Mouse (Mus musculus): Measurements from ENCODE around the gene Zwilch. TPM values are rescaled to one million over a fixed set of nuclear protein-coding genes. Genes with fewer than 3 reads are reported as not detected.
"Not testable (repeated sequence)": the region's sequence is repeated elsewhere in the genome, so short reads cannot be mapped to it uniquely, and the experiment has no call there.

The Zwilch gene
- polyA plus RNA-seq, 1 experiment from 2014 or later: 19.5 TPM

- ATAC-seq (ENCODE audit: insufficient number of reproducible peaks, low FRiP score, low TSS enrichment, low read depth): no peak
Measured at GRCm38 (mm10) chr9:64202866-64203265, 30.0 kb upstream of the Zwilch start.

GRCm38 (mm10) chr9:64202331-64202730, 29.4 kb upstream of the Zwilch start:
- H3K4me1 ChIP-seq: no peaks in the 10 kb centered on the region
- no peak overlapping the region for H3K4me3 ChIP-seq (replicated peaks)
- H3K27me3 ChIP-seq: no peaks in the 10 kb centered on the region
- H3K36me3 ChIP-seq: peaks cover 19% of the 10 kb centered on the region
- H3K9me3 ChIP-seq (replicated peaks): no peaks in the 10 kb centered on the region
- H3K9ac ChIP-seq: no peak overlapping the region
- peak overlapping the region; percentile 63 for H3K27ac ChIP-seq (replicated peaks)
- no peak overlapping the region for H3K4me2 ChIP-seq (replicated peaks)
- ATAC-seq (ENCODE audit: insufficient number of reproducible peaks, low FRiP score, low TSS enrichment, low read depth): no peak

More at GRCm38 (mm10) chr9:64202866-64203265, 30.0 kb upstream of the Zwilch start:
- no peak overlapping the region for H3K9ac ChIP-seq
- H3K4me2 ChIP-seq (replicated peaks): no peak overlapping the region
- no peaks in the 10 kb centered on the region for H3K4me1 ChIP-seq
- peaks cover 18% of the 10 kb centered on the region for H3K36me3 ChIP-seq
- no peak overlapping the region for H3K4me3 ChIP-seq (replicated peaks)
- peak overlapping the region; percentile 63; the same call in 1 of the 2 replicates for H3K27ac ChIP-seq (replicated peaks)
- H3K9me3 ChIP-seq (replicated peaks): no peaks in the 10 kb centered on the region
- no peaks in the 10 kb centered on the region for H3K27me3 ChIP-seq

- H3K27ac ChIP-seq (replicated peaks): no peak overlapping the region
- no peak overlapping the region for H3K4me2 ChIP-seq (replicated peaks)
- ATAC-seq (ENCODE audit: insufficient number of reproducible peaks, low FRiP score, low TSS enrichment, low read depth): no peak
- H3K9ac ChIP-seq: no peak overlapping the region
- H3K27me3 ChIP-seq: no peaks in the 10 kb centered on the region
- H3K4me1 ChIP-seq: no peaks in the 10 kb centered on the region
- WGBS: 70% methylated on average over 2 of the region's 2 CpGs
- H3K9me3 ChIP-seq (replicated peaks): no peaks in the 10 kb centered on the region
- no peak overlapping the region for H3K4me3 ChIP-seq (replicated peaks)
- peaks cover 21% of the 10 kb centered on the region for H3K36me3 ChIP-seq
Measured at GRCm38 (mm10) chr9:64199897-64200296, 27.0 kb upstream of the Zwilch start.

GRCm38 (mm10) chr9:64198763-64199418, 26.0 kb upstream of the Zwilch start:
- H3K9ac ChIP-seq; ATAC-seq (ENCODE audit: insufficient number of reproducible peaks, low FRiP score, low TSS enrichment, low read depth); H3K4me3 ChIP-seq (replicated peaks); H3K27ac ChIP-seq (replicated peaks); H3K4me1 ChIP-seq; H3K27me3 ChIP-seq; H3K9me3 ChIP-seq (replicated peaks); H3K4me2 ChIP-seq (replicated peaks): not testable (repeated sequence)
- peaks cover 16% of the 10 kb centered on the region for H3K36me3 ChIP-seq
- 87% methylated on average over 7 of the region's 7 CpGs for WGBS

DNA sequence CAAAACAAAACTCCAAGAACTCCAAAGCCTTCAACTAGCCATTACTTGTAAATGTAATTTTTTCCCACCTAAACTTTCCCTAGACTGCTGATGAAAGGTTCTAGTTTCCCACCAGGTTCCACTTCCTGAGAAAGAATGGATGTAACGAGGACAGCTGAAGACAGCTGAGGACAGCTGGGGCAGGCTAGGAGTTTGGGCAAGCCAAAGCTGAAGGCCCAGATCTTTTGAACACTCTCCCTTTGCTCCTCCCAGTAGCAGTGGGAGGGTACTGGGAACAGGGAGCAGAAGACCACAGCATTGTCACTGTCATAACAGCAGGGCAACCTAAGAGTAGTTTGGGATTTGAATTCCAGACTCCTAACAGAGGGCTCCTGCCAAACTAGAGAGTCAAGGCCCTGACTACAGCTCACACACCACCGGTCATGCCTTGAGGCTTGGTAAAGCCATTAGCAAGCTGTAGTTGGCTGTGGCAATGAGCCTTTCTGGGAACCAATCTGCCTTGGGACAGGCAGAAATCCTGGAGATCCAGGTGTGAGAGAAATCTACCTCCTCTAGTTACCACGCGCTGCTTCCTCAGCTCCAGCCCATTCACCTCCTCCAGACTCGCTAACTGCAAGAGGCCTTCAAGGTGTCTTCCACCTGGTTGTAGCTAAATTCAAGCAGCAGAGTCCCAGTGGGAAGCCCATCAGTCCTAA, 25.3 kb upstream of the Zwilch start:
- 93% methylated on average over 5 of the region's 5 CpGs for WGBS
- ATAC-seq (ENCODE audit: insufficient number of reproducible peaks, low FRiP score, low TSS enrichment, low read depth): no peak

GRCm38 (mm10) chr9:64197524-64197923, 24.6 kb upstream of the Zwilch start:
- Histone ChIP-seq H3K9me3 (replicated peaks) (no peaks in the 10 kb centered on the region), H3K36me3 (peaks cover 22% of the 10 kb centered on the region), H3K27me3 (no peaks in the 10 kb centered on the region), H3K27ac (replicated peaks) (no peak overlapping the region), H3K9ac (no peak overlapping the region), H3K4me1 (no peaks in the 10 kb centered on the region), H3K4me2 (replicated peaks) (no peak overlapping the region), H3K4me3 (replicated peaks) (no peak overlapping the region)
- no peak for ATAC-seq (ENCODE audit: insufficient number of reproducible peaks, low FRiP score, low TSS enrichment, low read depth)
- WGBS: 89% methylated on average over 8 of the region's 8 CpGs

More for the DNA sequence above, 25.3 kb upstream of the Zwilch start:
- peaks cover 17% of the 10 kb centered on the region for H3K36me3 ChIP-seq
- no peak overlapping the region for H3K27ac ChIP-seq (replicated peaks)
- no peaks in the 10 kb centered on the region for H3K27me3 ChIP-seq
- H3K4me1 ChIP-seq: no peaks in the 10 kb centered on the region
- H3K4me2 ChIP-seq (replicated peaks): no peak overlapping the region
- H3K9me3 ChIP-seq (replicated peaks): no peaks in the 10 kb centered on the region
- H3K4me3 ChIP-seq (replicated peaks): no peak overlapping the region
- H3K9ac ChIP-seq: no peak overlapping the region

DNA sequence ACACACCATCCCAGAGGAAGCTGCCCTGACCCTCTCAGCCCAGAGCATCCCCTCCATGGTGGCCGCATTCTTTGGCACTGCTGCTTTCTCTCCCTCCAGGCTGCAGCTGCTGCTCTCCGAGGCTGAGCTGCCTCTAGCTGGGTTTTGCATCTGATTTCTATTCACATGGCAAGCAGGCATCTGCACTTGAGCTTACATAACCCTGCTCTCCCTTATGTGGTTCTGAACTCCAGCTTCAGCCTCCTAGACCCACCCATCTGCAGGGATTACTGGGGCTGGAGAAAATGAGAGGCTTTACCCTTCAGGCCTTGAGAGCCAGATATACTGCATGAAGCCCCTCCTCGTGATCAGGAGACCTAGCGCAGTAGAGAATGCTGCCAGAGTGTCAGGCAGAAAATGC, 22.6 kb upstream of the Zwilch start:
- Histone ChIP-seq H3K4me1 (no peaks in the 10 kb centered on the region), H3K27ac (replicated peaks) (0 out of 2 replicates have a peak overlapping the region, but pooled peaks have one; percentile 45), H3K9ac (no peak overlapping the region), H3K27me3 (no peaks in the 10 kb centered on the region), H3K36me3 (peaks cover 39% of the 10 kb centered on the region), H3K4me3 (replicated peaks) (no peak overlapping the region), H3K4me2 (replicated peaks) (no peak overlapping the region), H3K9me3 (replicated peaks) (no peaks in the 10 kb centered on the region)
- no peak; the same call in 1 of the 2 replicates for ATAC-seq (ENCODE audit: insufficient number of reproducible peaks, low FRiP score, low TSS enrichment, low read depth)
- 56% methylated on average over 4 of the region's 4 CpGs for WGBS

- no peak overlapping the region for H3K9ac ChIP-seq
- peaks cover 56% of the 10 kb centered on the region for H3K36me3 ChIP-seq
- no peaks in the 10 kb centered on the region for H3K9me3 ChIP-seq (replicated peaks)
- no peaks in the 10 kb centered on the region for H3K4me1 ChIP-seq
- no peak for ATAC-seq (ENCODE audit: insufficient number of reproducible peaks, low FRiP score, low TSS enrichment, low read depth)
- no peak overlapping the region for H3K4me2 ChIP-seq (replicated peaks)
- H3K4me3 ChIP-seq (replicated peaks): no peak overlapping the region
- no peaks in the 10 kb centered on the region for H3K27me3 ChIP-seq
- H3K27ac ChIP-seq (replicated peaks): no peak overlapping the region
- 93% methylated on average over 1 of the region's 1 CpGs for WGBS
Measured at GRCm38 (mm10) chr9:64193879-64194278, 21.0 kb upstream of the Zwilch start.

DNA sequence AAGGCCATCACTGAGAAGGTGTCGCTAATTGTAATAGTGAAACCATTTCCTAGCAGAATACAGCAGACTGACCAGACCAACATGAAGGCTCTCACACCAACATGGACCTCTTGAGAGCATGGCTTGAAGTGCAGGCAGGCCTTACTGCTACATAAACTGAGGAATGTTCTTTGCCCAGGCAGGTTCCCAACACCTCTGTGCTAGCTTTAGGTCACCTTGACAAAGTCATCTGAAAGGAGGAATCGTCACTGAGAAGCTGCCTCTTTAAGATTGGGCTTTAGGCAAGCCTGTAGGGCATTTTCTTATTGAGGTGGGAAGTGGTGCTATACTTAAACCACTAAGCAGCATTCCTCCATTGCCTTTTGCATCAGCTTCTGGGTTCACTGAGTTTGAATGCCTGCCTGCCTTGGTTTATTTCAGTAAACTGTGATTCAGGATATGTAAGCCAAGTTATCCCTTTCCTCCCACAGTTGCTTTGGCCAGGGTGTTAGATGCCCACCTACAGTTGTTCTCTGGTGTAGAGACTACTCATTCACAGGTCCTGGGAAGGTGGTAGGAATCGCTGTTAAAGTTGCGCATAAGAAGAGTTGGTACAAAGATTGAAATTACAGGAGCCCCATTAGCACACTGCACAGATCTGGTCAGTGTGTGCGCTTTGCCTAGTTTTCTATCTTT, 11.4 kb upstream of the Zwilch start:
- Histone ChIP-seq H3K27ac (replicated peaks) (no peak overlapping the region), H3K4me3 (replicated peaks) (no peak overlapping the region), H3K9ac (no peak overlapping the region), H3K9me3 (replicated peaks) (no peaks in the 10 kb centered on the region), H3K27me3 (no peaks in the 10 kb centered on the region), H3K4me2 (replicated peaks) (no peak overlapping the region), H3K4me1 (peaks cover 7% of the 10 kb centered on the region; the same call in 1 of the 2 replicates), H3K36me3 (peaks cover 73% of the 10 kb centered on the region)
- ATAC-seq (ENCODE audit: insufficient number of reproducible peaks, low FRiP score, low TSS enrichment, low read depth): no peak
- 87% methylated on average over 5 of the region's 5 CpGs for WGBS

GRCm38 (mm10) chr9:64183295-64183694, 10.4 kb upstream of the Zwilch start:
- H3K9me3 ChIP-seq (replicated peaks); H3K27ac ChIP-seq (replicated peaks); H3K9ac ChIP-seq; H3K27me3 ChIP-seq; H3K4me2 ChIP-seq (replicated peaks); ATAC-seq (ENCODE audit: insufficient number of reproducible peaks, low FRiP score, low TSS enrichment, low read depth); H3K4me3 ChIP-seq (replicated peaks): not testable (repeated sequence)
- H3K36me3 ChIP-seq: peaks cover 64% of the 10 kb centered on the region
- peaks cover 10% of the 10 kb centered on the region; the same call in 1 of the 2 replicates for H3K4me1 ChIP-seq
- 91% methylated on average over 5 of the region's 5 CpGs for WGBS

DNA sequence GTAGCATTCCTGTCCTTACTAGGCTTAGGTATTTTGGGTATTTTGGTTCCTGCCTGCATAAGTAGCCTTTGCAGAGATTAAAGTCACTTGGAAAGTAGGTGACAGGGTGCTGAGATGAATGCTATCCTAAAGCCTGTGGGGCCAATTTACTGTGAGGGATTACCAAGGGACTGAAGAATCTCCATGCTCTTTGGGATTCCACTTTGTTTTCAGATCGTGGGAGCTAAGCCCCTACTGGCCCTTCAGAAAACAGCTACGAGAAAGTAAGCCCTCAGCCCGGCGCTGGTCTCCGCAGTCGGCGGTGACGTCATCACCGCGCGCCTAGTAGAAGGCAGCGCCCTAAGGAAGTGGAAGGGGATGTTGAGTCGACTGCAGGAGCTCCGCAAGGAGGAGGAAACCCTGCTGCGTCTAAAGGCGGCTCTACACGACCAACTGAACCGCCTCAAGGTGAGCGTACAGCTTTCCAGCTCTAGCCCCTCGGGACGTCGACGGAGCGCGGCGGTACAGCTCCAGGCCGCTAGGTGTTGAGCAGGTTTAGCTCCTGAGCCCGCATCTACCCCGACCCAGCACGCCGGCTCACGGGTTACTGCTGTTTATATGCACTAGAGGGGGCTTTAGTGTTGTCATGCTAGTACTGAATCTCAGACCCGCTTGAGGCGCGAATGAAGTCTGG, 6.2 kb upstream of the Zwilch start, which contains the start of gene Snapc5:
Gene Snapc5 (plus strand): TSS at position 301 of the 673 bp plus-strand sequence.
- Histone ChIP-seq H3K4me2 (replicated peaks) (peak within 1 kb of the TSS; percentile 51), H3K4me3 (replicated peaks) (peak within 1 kb of the TSS; percentile 76), H3K9ac (peak within 1 kb of the TSS; percentile 53), H3K9me3 (replicated peaks) (no peaks in the 10 kb centered on the region), H3K36me3 (peaks cover 65% of the 10 kb centered on the region), H3K27ac (replicated peaks) (peak within 1 kb of the TSS; percentile 91), H3K4me1 (peaks cover 22% of the 10 kb centered on the region), H3K27me3 (no peaks in the 10 kb centered on the region)
- WGBS: under 1% methylated on average over 35 of the region's 35 CpGs
- peak; percentile 92 for ATAC-seq (ENCODE audit: insufficient number of reproducible peaks, low FRiP score, low TSS enrichment, low read depth)

Data from embryonic facial prominence, embryonic 15.5 days (tissue).